Mouse (Mus musculus) heart, adult 9 months (tissue): ENCODE measurements around the gene Hypk.

ENCODE experiments used
- DNase-seq, 2 experiments: peaks; one replicate each; pipeline ENCODE4 v3.0.0; 2022; ENCODE audit warnings: low spot score in 2 of 2

Hypk gene

DNA sequence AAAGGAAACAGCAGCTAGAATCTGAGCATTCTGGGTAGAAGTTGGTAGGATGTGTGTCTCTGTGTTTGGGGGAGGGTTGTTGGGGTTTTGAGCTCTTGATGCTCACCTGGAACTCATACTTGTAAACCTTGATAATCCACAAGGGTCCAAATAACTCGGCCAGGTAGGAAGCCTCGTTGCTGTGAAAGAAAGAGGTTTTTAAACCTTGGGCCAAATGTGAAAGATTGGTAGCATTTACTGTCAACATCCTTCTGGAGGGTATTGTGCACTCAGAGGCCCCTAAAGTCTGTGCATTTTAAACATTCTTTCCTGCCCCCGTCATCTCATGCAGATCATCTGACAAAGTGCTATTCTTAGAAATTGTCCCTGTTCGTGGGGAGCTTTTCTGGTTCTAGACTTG, at the start of gene Hypk:
Gene Hypk (plus strand): TSS at position 301 of the 400 bp plus-strand sequence.
- no peak for DNase-seq

DNA sequence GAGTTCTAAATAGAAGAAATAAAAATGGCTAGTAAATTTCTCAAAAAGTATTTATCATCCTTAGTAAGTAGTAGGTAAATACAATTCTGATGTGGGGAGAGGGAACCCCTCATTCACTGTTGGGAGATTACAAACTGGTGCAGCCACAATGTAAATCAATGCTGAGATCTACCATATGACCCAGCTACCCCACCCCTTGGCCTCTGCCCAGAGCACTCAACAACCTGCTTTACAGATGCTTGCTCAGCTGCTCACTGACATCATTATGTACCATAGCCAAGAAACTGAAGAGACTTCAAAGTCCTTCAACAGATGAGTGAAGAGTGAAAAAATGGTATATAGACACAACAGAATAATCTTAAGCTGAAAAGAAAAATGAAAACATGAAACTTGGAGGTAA, 49.8 kb upstream of the Hypk start:
- DNase-seq: no peak

DNA sequence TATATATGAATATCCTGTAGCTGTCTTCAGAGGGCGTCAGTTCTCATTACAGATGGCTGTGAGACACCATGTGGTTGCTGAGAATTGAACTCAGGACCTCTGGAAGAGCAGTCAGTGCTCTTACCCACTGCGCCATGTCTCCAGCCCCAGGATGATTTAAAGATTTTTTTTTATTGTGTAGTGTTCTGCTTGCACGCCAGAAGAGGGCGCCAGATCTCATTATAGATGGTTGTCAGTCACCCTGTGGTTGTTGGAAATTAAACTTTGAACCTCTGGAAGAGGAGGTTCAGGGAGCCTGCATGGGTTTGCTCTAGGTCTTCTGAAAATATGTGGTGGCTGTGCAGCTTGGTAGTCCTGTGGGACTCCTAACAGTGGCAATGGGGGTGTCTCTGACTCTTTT, 44.9 kb upstream of the Hypk start:
- no peak for DNase-seq

DNA sequence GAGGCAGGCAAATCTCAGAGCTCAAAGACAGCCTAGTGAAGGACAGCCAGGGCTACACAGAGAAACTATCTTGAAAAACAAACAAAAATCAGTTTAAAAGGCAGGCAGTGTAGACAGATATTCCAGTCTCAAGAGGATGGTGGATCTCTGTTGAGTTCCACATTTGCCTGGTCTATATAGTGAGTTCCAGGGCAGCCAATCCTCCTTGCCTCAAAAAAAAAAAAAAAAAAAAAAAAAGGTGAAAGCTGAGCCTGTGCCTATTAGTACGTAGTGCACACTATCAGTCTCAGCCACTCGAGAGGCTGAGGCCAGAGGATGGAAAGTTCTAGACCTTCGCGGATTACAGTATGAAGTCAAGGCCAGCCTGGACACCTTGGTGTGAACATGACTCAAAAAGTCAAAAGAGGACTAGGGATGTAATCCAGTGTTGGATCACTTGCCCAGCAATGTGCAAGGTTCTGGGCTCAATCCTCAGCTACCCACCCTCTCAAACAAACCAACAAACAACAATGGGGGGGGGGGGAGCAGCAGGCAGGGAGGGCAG, 40.2 kb upstream of the Hypk start:
- no peak for DNase-seq

DNA sequence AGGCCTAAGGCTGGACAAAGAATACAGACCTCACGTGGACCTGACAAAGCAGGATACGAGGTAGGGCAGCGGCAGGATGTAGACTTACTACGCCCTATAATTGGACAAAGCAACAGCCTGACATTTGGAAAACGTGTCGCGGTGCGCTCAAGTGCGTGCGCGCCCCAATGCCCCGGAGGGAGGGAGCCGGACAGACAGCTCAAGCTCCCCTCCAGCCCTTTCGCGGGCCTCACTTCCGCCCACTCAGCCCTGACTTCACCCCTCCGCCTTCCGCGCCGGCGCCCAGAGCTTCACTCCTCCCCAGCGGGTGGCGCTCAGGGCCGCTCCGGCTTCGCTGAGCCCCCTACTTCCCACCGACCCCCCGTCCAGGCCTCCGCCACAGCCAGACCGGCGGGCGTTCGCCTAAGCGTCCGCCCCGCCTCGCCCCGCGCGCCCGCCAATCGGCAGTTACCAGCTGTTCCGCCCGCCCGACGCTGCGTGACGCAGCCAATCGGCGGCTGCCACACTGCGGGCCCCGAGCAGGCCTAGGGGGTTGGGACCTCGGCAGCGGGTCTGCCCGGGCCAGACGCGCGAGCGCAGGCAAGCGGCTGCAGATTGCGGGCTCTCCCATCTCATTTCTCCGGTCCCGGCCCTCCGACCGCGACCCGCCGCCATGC, 39.6 kb upstream of the Hypk start, which contains the start of the genes Pdia3 and Catsper2:
Gene Pdia3 (plus strand): TSS at position 389 of the 656 bp plus-strand sequence.
Gene Catsper2 (minus strand): TSS at position 406 of the 656 bp plus-strand sequence.
- peak; percentile 96 to 97 for DNase-seq

DNA sequence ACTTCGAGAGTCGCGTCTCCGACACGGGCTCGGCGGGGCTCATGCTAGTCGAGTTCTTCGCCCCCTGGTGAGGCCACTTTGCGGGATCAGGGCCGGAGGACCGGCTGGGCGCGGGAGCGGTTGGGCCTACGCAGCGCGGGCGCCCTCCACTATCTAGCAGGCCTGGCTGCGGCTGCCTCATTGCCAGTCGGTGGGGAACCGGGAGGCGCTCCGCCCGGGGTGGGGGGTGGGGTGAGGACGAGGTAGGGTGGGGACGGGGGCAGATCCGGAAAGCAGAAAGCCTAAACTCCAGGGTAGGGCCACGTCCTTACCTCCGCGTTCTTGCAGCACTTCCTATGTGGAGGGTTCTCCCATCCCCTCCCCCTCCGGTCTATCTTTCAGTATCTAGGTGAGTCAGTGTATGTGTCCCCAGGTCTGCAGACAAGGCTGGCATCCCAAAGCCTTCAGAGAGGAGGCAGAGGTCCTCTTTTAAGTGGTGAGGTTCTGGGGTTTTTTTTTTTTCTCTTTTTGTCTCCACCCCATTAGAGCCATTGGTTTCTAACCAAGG, 38.9 kb upstream of the Hypk start:
- peak; percentile 29 to 46 for DNase-seq

DNA sequence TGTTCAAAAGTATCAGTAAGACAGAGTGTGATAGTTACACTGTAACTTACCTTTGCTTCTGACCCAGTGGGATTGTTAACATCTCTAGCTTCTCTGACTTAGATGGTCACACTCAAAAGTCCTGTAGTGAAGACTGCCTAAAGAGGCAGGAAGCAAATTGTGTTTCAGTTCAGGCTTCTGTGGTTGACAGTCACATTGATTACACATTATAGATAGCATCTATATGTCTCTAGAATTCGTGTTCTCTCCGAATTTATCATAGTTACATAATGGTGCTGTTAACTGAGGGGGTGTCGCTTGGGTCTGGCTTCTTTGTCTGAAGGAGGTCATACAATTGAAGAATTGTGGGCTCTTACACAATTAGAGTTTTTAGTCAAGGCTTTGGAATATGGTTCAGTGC, 38.0 kb upstream of the Hypk start:
- DNase-seq: no peak

DNA sequence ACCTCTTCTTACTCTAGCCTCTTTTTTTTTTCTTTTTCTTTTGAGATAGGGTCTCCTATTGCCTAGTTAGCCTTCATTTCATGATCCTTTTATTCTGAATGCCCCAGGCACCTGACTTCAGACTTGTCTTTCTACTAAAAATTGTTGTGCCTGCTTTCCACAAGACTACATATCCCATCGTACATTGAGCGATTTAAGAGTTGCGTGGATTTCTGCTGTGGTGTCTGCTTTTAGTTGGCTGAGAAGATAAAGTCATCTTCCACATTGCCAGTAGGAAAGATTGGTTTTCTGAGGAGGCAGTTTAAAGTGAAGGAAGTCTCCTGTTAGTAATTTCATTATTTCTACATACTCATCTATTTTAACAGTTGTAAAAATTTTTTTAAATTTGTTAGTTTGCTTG, 37.5 kb upstream of the Hypk start:
- no peak for DNase-seq

DNA sequence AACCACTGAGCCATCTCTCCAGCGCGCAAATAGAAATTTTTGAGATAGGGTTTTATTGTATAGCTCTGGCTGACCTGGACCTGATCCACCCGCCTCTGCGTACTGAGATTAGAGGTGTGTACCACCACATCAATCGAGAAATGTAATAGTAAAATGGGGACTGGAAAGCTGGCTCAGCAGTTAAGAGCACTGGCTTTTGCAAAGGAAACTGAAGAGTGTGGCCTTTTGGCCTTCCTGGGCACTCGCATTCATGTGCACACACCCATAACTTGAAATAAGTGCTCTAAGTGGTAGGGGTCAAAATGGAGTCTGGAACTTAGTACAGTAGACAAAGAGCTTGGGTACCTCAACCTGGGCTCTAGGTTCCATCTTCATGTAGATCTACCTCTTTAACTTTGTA, 36.7 kb upstream of the Hypk start:
- DNase-seq: no peak

DNA sequence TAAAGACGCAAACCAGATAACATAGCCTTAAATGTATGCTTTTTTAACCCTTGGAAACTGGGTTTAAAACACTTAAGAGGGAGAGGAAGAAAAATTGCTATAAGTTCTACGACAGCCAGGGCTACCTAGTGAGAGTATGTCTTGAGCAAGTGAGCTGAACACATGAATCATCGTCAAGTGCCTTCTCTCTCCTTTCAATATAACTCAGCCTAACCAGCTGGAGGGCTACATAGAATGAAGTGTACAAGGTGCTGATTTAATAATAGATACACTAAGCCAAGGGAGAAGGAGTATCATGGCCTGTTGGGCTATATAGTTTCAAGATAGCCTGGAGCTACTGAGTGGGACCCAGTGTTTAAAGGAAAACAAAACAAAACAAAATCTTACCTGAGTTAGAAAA, 34.6 kb upstream of the Hypk start:
- DNase-seq: no peak

DNA sequence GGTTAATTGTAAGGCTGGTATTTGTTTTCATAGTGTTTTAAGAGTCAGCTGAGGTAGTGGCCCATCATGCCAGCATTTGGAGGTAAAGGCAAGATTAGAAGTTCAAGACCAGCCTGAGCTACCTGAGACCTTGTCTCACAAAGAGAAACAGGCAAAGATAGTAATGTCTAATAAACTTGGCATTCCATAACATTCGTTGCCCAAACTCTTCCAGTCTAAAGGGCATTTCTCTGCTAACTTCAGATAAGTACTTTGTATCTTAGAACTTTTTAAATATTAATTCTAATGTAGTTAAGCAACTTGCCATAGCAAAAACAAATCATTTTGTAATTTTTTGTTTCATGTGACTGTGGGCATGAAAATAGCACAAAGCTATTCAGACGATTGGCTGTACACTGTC, 29.9 kb upstream of the Hypk start:
- DNase-seq: no peak

DNA sequence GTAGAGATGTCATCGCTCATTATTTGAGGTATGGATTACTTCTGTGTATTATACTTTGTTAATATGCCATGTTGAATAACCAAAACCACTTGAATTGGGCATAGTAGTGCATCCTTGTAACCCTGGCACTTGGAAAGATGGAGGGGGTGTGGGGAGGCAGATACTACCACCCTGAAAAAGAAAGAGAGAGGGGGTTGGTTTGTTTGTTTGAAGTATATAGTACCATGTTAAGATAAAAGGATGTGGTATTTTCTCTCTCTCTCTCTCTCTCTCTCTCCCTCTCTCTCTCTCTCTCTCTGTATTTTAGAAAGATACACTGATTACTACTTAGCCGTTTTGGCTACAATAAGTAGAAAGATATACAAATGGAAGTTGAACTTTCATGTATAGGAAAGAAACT, 27.2 kb upstream of the Hypk start:
- no peak for DNase-seq

DNA sequence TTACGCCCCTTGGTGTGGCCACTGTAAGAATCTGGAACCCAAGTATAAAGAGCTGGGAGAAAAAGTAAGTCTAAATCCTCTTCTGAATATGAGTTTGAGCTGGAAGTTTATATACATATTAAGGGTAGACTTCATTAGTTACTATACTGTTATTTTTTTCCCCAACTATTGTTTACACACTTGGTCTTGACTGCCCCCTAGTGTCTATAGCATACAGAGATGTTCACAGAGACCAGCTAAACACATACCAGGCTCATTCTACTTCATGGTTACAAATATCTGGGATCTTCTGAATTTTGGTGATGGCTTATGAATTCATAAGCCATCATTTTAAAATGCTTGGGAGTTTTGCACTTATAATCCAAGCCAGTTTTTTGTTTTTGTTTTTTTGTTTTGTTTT, 18.2 kb upstream of the Hypk start:
- no peak for DNase-seq

DNA sequence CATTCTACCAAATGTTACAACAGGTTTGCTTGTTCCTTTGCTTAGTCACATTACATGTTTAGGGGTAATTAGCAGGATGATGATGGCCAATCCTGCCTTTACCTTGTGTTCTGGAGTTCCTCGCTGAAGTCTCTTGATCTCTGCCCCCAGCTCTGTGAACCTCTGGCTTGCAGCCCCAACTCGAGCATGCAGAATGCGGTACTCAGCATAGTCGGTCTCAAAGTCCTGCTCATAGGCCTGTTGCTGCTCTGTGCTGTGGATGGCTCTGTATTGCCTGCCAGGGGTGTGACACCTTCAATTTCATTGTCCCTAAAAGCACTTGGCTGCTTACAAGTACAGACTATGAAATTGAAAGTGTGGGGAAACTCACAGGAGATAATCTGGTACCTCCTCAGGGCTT, 13.3 kb upstream of the Hypk start:
- DNase-seq: no peak

DNA sequence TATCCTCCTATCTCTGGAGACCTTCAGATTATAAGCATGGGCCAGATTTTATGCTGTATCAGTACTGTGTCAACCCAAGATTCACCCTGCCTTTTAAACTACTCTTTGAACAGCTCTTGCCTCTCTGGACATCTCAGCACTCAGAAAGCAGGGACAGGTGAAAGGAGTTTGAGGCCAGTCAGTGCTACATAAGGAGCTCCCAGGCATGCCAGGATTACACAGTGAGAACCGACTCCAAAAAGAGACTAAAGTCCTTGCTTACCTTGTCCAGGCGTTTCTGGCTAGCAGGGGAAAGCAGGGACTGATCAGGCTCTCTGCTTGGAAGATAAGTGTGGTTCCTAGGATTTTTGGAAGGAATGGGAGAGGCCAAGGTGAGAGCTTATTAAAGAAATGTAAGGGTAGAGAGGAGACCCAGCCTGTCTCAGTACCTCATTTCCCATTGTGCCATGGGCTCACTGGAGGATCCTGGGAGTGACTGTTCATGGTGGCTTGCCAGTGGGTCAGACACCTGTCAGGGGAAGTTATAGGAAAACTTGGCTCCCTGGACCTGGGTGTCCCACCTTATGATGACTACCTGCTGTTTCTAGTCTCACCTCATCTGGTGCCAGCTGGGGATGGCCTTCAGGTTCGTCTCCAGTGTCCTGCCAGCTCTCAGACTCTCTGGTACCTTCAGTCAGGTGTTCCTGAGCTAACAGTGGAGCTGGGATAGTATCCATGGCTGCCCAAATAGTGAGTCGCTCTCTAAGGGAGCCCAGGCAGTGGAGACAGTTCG, 12.1 kb upstream of the Hypk start:
- no peak for DNase-seq

DNA sequence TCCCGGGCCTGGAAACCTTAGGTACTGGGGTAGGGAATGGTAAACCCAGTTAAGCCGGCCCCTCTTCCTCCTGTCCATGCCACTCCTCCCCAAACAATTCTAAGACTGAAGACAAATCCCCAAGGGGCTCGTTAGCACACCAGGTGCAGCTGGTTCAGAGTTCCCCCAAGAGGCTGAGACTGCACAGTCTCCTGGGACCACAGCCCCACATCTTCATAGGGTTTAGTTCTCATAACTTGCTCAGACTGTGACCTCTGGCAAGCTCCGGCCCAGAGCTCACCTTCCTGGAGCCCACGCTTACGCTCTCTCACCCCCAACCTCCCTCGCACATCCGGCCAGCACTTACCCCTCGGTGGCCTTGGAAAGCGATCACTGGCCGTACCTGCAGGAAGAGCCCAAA, 11.3 kb upstream of the Hypk start:
- DNase-seq: no peak

DNA sequence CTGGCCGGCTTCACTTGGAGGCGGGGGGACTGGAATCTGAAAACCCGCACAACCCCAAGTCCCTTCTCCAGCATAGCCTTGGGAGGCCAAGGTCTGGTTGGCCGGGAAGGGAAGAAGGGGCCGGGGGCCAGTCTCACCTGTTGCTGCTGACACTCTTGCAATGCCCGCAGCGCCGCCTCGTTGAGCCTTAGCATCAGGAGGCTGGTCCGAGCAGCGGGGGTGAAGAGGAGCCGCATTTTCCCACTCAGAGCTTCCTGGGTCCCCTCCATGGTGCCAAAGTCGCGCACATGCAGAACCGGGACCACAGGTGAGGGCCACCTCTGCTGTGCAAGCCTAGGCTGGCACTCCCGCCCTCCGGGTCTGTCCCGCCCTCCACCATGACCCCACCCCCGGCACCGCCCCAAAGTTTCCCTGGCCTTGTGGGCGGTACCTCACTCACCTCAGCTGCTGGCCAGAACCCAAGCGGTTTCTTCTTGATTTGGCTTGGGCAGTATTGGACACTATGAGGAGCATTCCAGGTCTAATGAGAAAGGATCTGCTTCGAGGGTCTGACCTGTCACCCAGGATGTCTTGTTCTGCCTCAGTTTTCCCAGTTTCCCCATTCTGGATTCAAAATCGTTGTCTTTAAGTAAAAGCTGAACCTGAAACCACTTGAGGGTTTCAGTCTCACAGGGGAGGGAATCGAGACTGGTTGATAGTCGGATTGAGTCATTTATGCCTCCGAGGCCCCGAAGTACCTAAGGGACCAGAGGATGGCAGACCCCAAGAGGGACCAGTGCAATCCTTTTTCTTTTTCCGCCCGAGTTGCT, 10.6 kb upstream of the Hypk start:
- peak; percentile 47 to 63 for DNase-seq

DNA sequence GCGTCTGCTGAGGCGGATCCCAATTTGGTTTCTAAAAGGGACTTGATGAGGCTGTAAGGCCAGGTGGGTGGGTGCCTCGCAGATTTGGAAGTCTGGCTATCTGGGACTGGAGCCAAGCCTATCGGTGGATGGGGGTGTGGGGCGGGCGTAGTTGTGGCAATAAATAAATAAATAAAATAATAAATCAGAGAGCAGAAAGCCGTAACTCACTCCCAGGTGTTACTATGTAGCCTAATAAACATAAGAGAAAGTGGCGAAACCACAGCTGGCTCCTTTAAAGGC, 10.1 kb upstream of the Hypk start:
- no peak for DNase-seq

DNA sequence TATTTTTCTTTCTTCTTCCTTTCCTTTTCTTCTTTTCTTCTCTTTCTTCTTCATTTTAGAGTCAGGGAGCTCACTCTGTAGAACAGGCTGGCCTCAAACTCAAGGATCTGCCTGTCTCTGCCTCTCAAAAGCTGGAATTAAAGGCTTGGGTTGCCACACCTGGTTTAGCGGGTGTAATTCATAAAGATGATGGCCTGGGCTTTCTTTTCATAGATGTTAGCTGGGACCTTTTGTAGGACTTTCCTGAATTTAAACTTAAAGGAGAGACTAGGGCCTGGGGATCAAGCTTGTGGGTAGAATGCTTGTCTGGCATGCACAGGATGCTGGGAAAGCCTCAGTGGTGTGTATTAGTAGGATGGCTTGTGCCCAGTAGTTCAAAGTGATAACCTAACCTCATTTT, 8.9 kb upstream of the Hypk start, which contains the start of gene Ell3:
Gene Ell3 (minus strand): TSS at position 101 of the 400 bp plus-strand sequence.
- no peak for DNase-seq

DNA sequence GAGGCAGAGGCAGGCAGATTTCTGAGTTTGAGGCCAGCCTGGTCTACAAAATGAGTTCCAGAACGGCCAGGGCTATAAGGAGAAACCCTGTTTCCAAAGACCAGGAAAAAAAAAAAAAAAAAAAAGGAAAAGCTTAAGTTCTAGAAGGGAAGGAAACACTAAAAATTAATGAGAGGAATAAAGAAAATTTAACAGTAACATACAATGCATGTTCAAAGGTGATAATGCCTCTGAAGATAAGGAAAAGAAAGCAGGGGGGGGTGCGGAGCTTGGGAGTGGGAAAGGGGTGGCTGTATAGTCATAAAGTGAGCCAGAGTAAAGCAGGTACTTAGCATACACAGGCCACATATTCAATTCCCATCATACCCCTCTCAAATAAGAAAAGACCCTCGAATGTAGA, 8.0 kb upstream of the Hypk start:
- DNase-seq: no peak

DNA sequence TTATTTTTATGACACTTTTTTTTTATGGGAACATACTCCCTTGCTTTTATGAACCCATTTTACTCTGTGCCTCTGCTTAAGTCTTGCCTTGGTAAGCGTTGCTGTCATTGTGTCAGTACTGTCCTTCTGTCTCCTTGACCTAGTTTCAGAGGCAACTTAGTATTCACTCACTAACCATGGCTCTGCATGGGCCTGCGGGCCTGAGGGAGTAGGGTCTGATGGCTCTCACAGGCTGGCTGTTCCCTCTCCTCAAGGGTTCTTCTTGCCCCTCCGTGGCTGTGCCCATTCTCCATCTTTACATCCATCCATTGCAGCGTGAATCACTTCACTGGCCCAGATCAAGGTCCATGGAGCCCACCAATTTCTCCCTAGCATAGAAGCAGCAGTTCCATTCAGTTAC, 6.6 kb upstream of the Hypk start:
- DNase-seq: no peak

DNA sequence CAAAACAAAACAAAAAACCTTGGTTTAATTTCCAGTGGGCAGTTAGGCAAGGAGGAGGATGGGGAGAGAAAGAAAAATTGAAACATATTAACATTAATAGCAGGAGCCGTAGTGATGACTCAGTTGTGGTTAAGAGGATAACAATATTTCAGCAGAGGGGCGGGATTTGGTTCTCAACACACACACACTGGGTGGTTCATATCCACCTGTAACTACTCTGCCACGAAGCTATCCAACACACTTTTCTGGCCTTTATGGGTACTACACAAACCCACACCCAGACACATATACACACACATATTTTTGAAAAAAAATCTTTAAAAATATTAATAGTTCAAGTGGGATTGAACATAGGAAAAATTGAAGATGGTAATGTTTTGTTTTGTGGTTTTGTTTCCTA, 6.1 kb upstream of the Hypk start:
- DNase-seq: no peak
